Mouse (Mus musculus) kidney, adult 8-10 months (tissue): ENCODE data around the gene Trak1.

Experiments used
- DNase-seq, 2 experiments: peaks; one replicate each; pipeline ENCODE4 v3.0.0; 2022

Trak1 gene

GRCm38 (mm10) chr9:121374076-121374863 lies 77.0 kb downstream of the Trak1 start:
- DNase-seq, result peak in 1 of 2 experiments; percentile 54

GRCm38 (mm10) chr9:121374864-121375255 lies 77.6 kb downstream of the Trak1 start:
- DNase-seq, result no peak

- peak; percentile 88 to 89 for DNase-seq
Observed at GRCm38 (mm10) chr9:121376094-121376493, 78.8 kb downstream of the Trak1 start.

- peak; percentile 67 to 68 for DNase-seq
Observed at GRCm38 (mm10) chr9:121380310-121380920, 83.1 kb downstream of the Trak1 start.

- no peak for DNase-seq
Observed at GRCm38 (mm10) chr9:121381678-121382297, 84.5 kb downstream of the Trak1 start.

- DNase-seq, result peak; percentile 74 to 81
Observed at GRCm38 (mm10) chr9:121382568-121382967, 85.3 kb downstream of the Trak1 start.

GRCm38 (mm10) chr9:121383180-121383586 lies 85.9 kb downstream of the Trak1 start:
- DNase-seq, result peak; percentile 82

GRCm38 (mm10) chr9:121384620-121385019 lies 87.3 kb downstream of the Trak1 start:
- no peak for DNase-seq

GRCm38 (mm10) chr9:121385091-121385748 lies 87.9 kb downstream of the Trak1 start:
- DNase-seq, result peak; percentile 82 to 92

- DNase-seq, result no peak
Observed at GRCm38 (mm10) chr9:121385749-121386350, 88.5 kb downstream of the Trak1 start.

GRCm38 (mm10) chr9:121387539-121388272 lies 90.4 kb downstream of the Trak1 start:
- DNase-seq, result no peak

- DNase-seq, result no peak
Observed at GRCm38 (mm10) chr9:121388273-121388931, 91.1 kb downstream of the Trak1 start.

- DNase-seq, result no peak
Observed at GRCm38 (mm10) chr9:121389258-121389657, 92.0 kb downstream of the Trak1 start.

GRCm38 (mm10) chr9:121391898-121392297 lies 94.6 kb downstream of the Trak1 start:
- DNase-seq, result no peak

GRCm38 (mm10) chr9:121392427-121392826 lies 95.1 kb downstream of the Trak1 start:
- peak; percentile 61 to 82 for DNase-seq

GRCm38 (mm10) chr9:121393104-121393503 lies 95.8 kb downstream of the Trak1 start:
- DNase-seq, result no peak

- no peak for DNase-seq
Observed at GRCm38 (mm10) chr9:121394882-121395281, 97.6 kb downstream of the Trak1 start.

- no peak for DNase-seq
Observed at GRCm38 (mm10) chr9:121395812-121396211, 98.5 kb downstream of the Trak1 start.

- DNase-seq, result no peak
Observed at GRCm38 (mm10) chr9:121398100-121398760, 100.9 kb downstream of the Trak1 start.

- no peak for DNase-seq
Observed at GRCm38 (mm10) chr9:121398761-121399160, 101.5 kb downstream of the Trak1 start.

GRCm38 (mm10) chr9:121400608-121401007 lies 103.3 kb downstream of the Trak1 start:
- DNase-seq, result no peak
